Comparison of ENCODE assay signal across 30 mouse cellular contexts in the genomic region with DNA sequence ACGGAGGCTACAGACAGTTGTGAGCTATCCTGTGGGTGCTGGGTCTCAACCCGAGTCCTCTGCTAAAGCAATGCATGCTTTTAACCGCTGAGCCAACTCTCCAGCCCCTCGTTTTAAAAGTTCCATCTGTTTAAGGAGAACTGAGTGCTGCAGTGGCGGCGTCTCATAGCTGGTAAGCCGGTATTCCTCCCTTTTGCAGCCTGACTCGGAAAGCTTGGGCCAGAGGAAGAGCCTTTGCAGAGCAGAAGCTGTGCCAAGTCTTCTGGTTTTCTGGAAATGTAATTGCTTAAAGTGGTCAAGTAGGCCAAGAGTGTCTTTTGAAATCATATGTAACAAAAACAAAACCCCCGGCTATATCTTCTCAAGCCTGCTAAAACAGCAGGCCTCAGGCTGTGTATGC. TPM values are rescaled to one million over a fixed set of nuclear protein-coding genes. Genes with fewer than 3 reads are reported as not detected.
DNase-seq lines count a peak whose midpoint lies in the region; ATAC-seq and TF ChIP-seq lines count a peak whose summit lies in the region.
"Had no signal": no experiment of that assay in that cellular context is flagged by ENCODE, and none has a peak within 500 bp of the region (broad histone marks: within the 10 kb centered on the region; RNA-seq: fewer than 3 reads in every experiment).

No protein-coding gene starts in this region.

- no peak overlapping the region for H3K4me2 ChIP-seq in lung, embryonic 14.5 days
- no peak overlapping the region for H3K4me2 ChIP-seq in stomach, embryonic 16.5 days (ENCODE audit: low read depth, low read length)
- H3K4me2 ChIP-seq in hindbrain, embryonic 14.5 days (replicated peaks), result no peak overlapping the region
- H3K4me2 ChIP-seq: embryonic facial prominence, embryonic 12.5 days; forebrain, embryonic 13.5 days; heart, embryonic 11.5 days; limb, embryonic 12.5 days; liver, embryonic 13.5 days; midbrain, embryonic 15.5 days; neural tube, embryonic 12.5 days had no signal

- ATAC-seq in lung, embryonic 14.5 days (ENCODE audit: insufficient read depth), result no peak
- no peak for ATAC-seq in stomach, embryonic 16.5 days (ENCODE audit: insufficient read depth, low FRiP score)
- no peak for ATAC-seq in hindbrain, embryonic 14.5 days (ENCODE audit: low FRiP score)
- ATAC-seq: CD4-positive, CD25-positive, alpha-beta regulatory T cell, adult 4 months; forebrain, embryonic 13.5 days; hindbrain, postnatal 0 days; midbrain, embryonic 15.5 days; Patski had no signal

- DNase-seq in gastrocnemius, adult 2 months, result no peak
- DNase-seq in gastrocnemius, postnatal 4 days (ENCODE audit: low spot score in 2 of 2), result no peak
- DNase-seq in lung, embryonic 14.5 days, result peak; percentile 31
- DNase-seq in lung, postnatal 14 days, result no peak
- DNase-seq in NIH3T3 (ENCODE audit: low read depth), result peak; percentile 59
- no peak for DNase-seq in hindbrain, embryonic 14.5 days (ENCODE audit: low spot score)
- DNase-seq: adrenal gland, adult 2 months; cerebellum, adult 11-12 months; cerebellum, postnatal 14 days; kidney, adult 2 months; liver, embryonic 13.5 days; retina, postnatal 1 day; right cerebral cortex, postnatal 25 days; spleen, adult 18-20 months; thymus, adult 18-20 months; thymus, postnatal 4 days had no signal

- H3K9ac ChIP-seq in lung, embryonic 14.5 days, result no peak overlapping the region
- no peak overlapping the region for H3K9ac ChIP-seq in stomach, embryonic 16.5 days (ENCODE audit: low read length)
- H3K9ac ChIP-seq in hindbrain, embryonic 14.5 days, result no peak overlapping the region
- H3K9ac ChIP-seq: embryonic facial prominence, embryonic 12.5 days; forebrain, embryonic 13.5 days; limb, embryonic 12.5 days; liver, embryonic 13.5 days; midbrain, embryonic 15.5 days; neural tube, embryonic 12.5 days had no signal

- no peaks in the 10 kb centered on the region for H3K27me3 ChIP-seq in lung, embryonic 14.5 days (ENCODE audit: insufficient read depth, low read length)
- no peaks in the 10 kb centered on the region for H3K27me3 ChIP-seq in stomach, embryonic 16.5 days (ENCODE audit: control insufficient read depth, insufficient read depth, low read length)
- H3K27me3 ChIP-seq in hindbrain, embryonic 14.5 days (ENCODE audit: control insufficient read depth, insufficient read depth, low read length), result no peaks in the 10 kb centered on the region
- H3K27me3 ChIP-seq: embryonic facial prominence, embryonic 12.5 days; forebrain, embryonic 13.5 days; limb, embryonic 12.5 days; liver, embryonic 13.5 days; midbrain, embryonic 15.5 days; neural tube, embryonic 12.5 days; Patski had no signal

- no peak overlapping the region for H3K4me3 ChIP-seq in gastrocnemius, adult 2 months
- no peak overlapping the region for H3K4me3 ChIP-seq in lung, embryonic 14.5 days (ENCODE audit: low read depth, low read length)
- H3K4me3 ChIP-seq in stomach, embryonic 16.5 days (replicated peaks; ENCODE audit: low read length), result no peak overlapping the region
- no peak overlapping the region for H3K4me3 ChIP-seq in hindbrain, embryonic 14.5 days (replicated peaks; ENCODE audit: low read length)
- H3K4me3 ChIP-seq: embryonic facial prominence, embryonic 12.5 days; erythroblast, embryonic 14.5 days; forebrain, embryonic 13.5 days; hindbrain, embryonic 10.5 days; limb, embryonic 12.5 days; liver, embryonic 13.5 days; midbrain, embryonic 15.5 days; neural tube, embryonic 12.5 days had no signal

- H3K27ac ChIP-seq in gastrocnemius, adult 2 months, result peak overlapping the region; percentile 46; the same call in 1 of the 2 replicates
- no peak overlapping the region for H3K27ac ChIP-seq in lung, embryonic 14.5 days (ENCODE audit: low read depth)
- peak overlapping the region; percentile 46 for H3K27ac ChIP-seq in stomach, embryonic 16.5 days (ENCODE audit: low read length)
- no peak overlapping the region for H3K27ac ChIP-seq in hindbrain, embryonic 14.5 days
- H3K27ac ChIP-seq: embryonic facial prominence, embryonic 12.5 days; forebrain, embryonic 13.5 days; hindbrain, embryonic 10.5 days; hindbrain, postnatal 0 days; kidney, postnatal 0 days; limb, embryonic 12.5 days; liver, embryonic 13.5 days; macrophage; midbrain, embryonic 15.5 days; neural tube, embryonic 12.5 days had no signal

- WGBS in lung, embryonic 14.5 days, result 68% methylated on average over 9 of the region's 9 CpGs
- 58% methylated on average over 9 of the region's 9 CpGs for WGBS in stomach, embryonic 16.5 days
- 84% methylated on average over 9 of the region's 9 CpGs for WGBS in hindbrain, embryonic 14.5 days

- H3K4me1 ChIP-seq in lung, embryonic 14.5 days (ENCODE audit: insufficient read depth), result no peaks in the 10 kb centered on the region
- peaks cover 9% of the 10 kb centered on the region for H3K4me1 ChIP-seq in stomach, embryonic 16.5 days (ENCODE audit: control insufficient read depth, insufficient read depth, low read length)
- no peaks in the 10 kb centered on the region for H3K4me1 ChIP-seq in hindbrain, embryonic 14.5 days (replicated peaks; ENCODE audit: control insufficient read depth, insufficient read depth, low read length)
- H3K4me1 ChIP-seq: embryonic facial prominence, embryonic 12.5 days; forebrain, embryonic 13.5 days; hindbrain, embryonic 10.5 days; limb, embryonic 12.5 days; midbrain, embryonic 15.5 days; neural tube, embryonic 12.5 days had no signal

- H3K9me3 ChIP-seq in lung, embryonic 14.5 days (ENCODE audit: low read depth, low read length), result no peaks in the 10 kb centered on the region
- no peaks in the 10 kb centered on the region for H3K9me3 ChIP-seq in stomach, embryonic 16.5 days (replicated peaks; ENCODE audit: control insufficient read depth, low read length)
- no peaks in the 10 kb centered on the region for H3K9me3 ChIP-seq in hindbrain, embryonic 14.5 days (ENCODE audit: control insufficient read depth, low read length)
- H3K9me3 ChIP-seq: embryonic facial prominence, embryonic 12.5 days; forebrain, embryonic 13.5 days; hindbrain, embryonic 10.5 days; limb, embryonic 12.5 days; liver, embryonic 13.5 days; midbrain, embryonic 15.5 days; neural tube, embryonic 12.5 days had no signal

- intact Hi-C loops in gastrocnemius, adult 2 months (cut with DNase I), result loop anchor here (2.0 kb wide), 1 partner anchor 15 kb away; no protein-coding TSS in a partner anchor

- H3K36me3 ChIP-seq in lung, embryonic 14.5 days (ENCODE audit: insufficient read depth), result peaks cover 22% of the 10 kb centered on the region
- H3K36me3 ChIP-seq in stomach, embryonic 16.5 days (ENCODE audit: control insufficient read depth, insufficient read depth, low read length), result no peaks in the 10 kb centered on the region
- peaks cover 30% of the 10 kb centered on the region; the same call in 1 of the 2 replicates for H3K36me3 ChIP-seq in hindbrain, embryonic 14.5 days (replicated peaks; ENCODE audit: control insufficient read depth, insufficient read depth)
- H3K36me3 ChIP-seq: midbrain, embryonic 15.5 days had no signal

- no peak for TF ChIP-seq CTCF in gastrocnemius, adult 2 months (IDR thresholded peaks at IDR 0.05)
- TF ChIP-seq CTCF in lung, embryonic 14.5 days (IDR thresholded peaks at IDR 0.05; ENCODE audit: low read depth), result no peak

RNA-seq across cellular contexts. Expression of a gene that starts 9.8 kb away (rescaled TPM):
- 10 to 100 TPM in 1 of 2 experiments, 1 to 10 TPM in 1; 6.5 to 17.8 TPM for total RNA-seq in gastrocnemius, adult 2 months (2021)
- 100 to 1,000 TPM; 119 to 139 TPM for total RNA-seq in gastrocnemius, postnatal 4 days (2021)
- 3.0 and 4.4 TPM in 2 replicates for polyA plus RNA-seq in lung, embryonic 14.5 days (2014; fragmentation: Nextera tagmentation; extraction: Ambion mirVana)
- polyA plus RNA-seq in stomach, embryonic 16.5 days (2015; fragmentation: Nextera tagmentation; extraction: Ambion mirVana), result 2.7 and 3.9 TPM in 2 replicates
- 5.8 and 6.1 TPM in 2 replicates for polyA plus RNA-seq in hindbrain, embryonic 14.5 days (2014; fragmentation: Nextera tagmentation; extraction: Ambion mirVana)

RNA-seq across cellular contexts. Expression of a gene that starts 14.3 kb away (rescaled TPM):
- 100 to 1,000 TPM; 171 to 179 TPM for total RNA-seq in gastrocnemius, adult 2 months (2021)
- 100 to 1,000 TPM; 485 to 542 TPM for total RNA-seq in gastrocnemius, postnatal 4 days (2021)
- polyA plus RNA-seq in lung, embryonic 14.5 days (2014; fragmentation: Nextera tagmentation; extraction: Ambion mirVana), result 1,221 and 1,238 TPM in 2 replicates
- 2,126 and 2,216 TPM in 2 replicates for polyA plus RNA-seq in stomach, embryonic 16.5 days (2015; fragmentation: Nextera tagmentation; extraction: Ambion mirVana)
- 825 and 884 TPM in 2 replicates for polyA plus RNA-seq in hindbrain, embryonic 14.5 days (2014; fragmentation: Nextera tagmentation; extraction: Ambion mirVana)

RNA-seq across cellular contexts. Expression of a gene that starts 17.4 kb away (rescaled TPM):
- total RNA-seq in gastrocnemius, adult 2 months (2021), result 10 to 100 TPM; 13.7 to 14.3 TPM
- 10 to 100 TPM; 49.6 to 50.5 TPM for total RNA-seq in gastrocnemius, postnatal 4 days (2021)
- polyA plus RNA-seq in lung, embryonic 14.5 days (2014; fragmentation: Nextera tagmentation; extraction: Ambion mirVana), result 21.5 and 23.0 TPM in 2 replicates
- polyA plus RNA-seq in stomach, embryonic 16.5 days (2015; fragmentation: Nextera tagmentation; extraction: Ambion mirVana), result 32.9 TPM in 2 replicates
- 13.7 and 14.5 TPM in 2 replicates for polyA plus RNA-seq in hindbrain, embryonic 14.5 days (2014; fragmentation: Nextera tagmentation; extraction: Ambion mirVana)

RNA-seq across cellular contexts. Expression of a gene that starts 39.3 kb away (rescaled TPM):
- 1 to 10 TPM; 4.2 to 6.5 TPM for total RNA-seq in gastrocnemius, adult 2 months (2021)
- total RNA-seq in gastrocnemius, postnatal 4 days (2021), result 1 to 10 TPM; 6.7 to 9.9 TPM
- polyA plus RNA-seq in lung, embryonic 14.5 days (2014; fragmentation: Nextera tagmentation; extraction: Ambion mirVana), result 11.0 and 14.5 TPM in 2 replicates
- polyA plus RNA-seq in stomach, embryonic 16.5 days (2015; fragmentation: Nextera tagmentation; extraction: Ambion mirVana), result 10.7 and 10.8 TPM in 2 replicates
- polyA plus RNA-seq in hindbrain, embryonic 14.5 days (2014; fragmentation: Nextera tagmentation; extraction: Ambion mirVana), result 14.5 and 16.3 TPM in 2 replicates

RNA-seq across cellular contexts. Expression of a gene that starts 40.8 kb away (rescaled TPM):
- 1,000 to 10,000 TPM in 1 of 2 experiments, 100 to 1,000 TPM in 1; 932 to 1,025 TPM for total RNA-seq in gastrocnemius, adult 2 months (2021)
- total RNA-seq in gastrocnemius, postnatal 4 days (2021), result 1,000 to 10,000 TPM; 2,741 to 3,076 TPM
- 4,697 and 4,895 TPM in 2 replicates for polyA plus RNA-seq in lung, embryonic 14.5 days (2014; fragmentation: Nextera tagmentation; extraction: Ambion mirVana)
- 3,732 and 3,890 TPM in 2 replicates for polyA plus RNA-seq in stomach, embryonic 16.5 days (2015; fragmentation: Nextera tagmentation; extraction: Ambion mirVana)
- polyA plus RNA-seq in hindbrain, embryonic 14.5 days (2014; fragmentation: Nextera tagmentation; extraction: Ambion mirVana), result 2,254 and 2,846 TPM in 2 replicates

Comparison
In these comparisons a context has a peak if more than half of its experiments do, and no peak if none do; other contexts are left out.
1. DNase-seq: peak in lung, embryonic 14.5 days (single experiment) and NIH3T3 (single experiment); none in gastrocnemius, adult 2 months (single experiment), gastrocnemius, postnatal 4 days (0 of 2), lung, postnatal 14 days (single experiment) and hindbrain, embryonic 14.5 days (single experiment).
2. H3K27ac ChIP-seq: peak in gastrocnemius, adult 2 months (single experiment) and stomach, embryonic 16.5 days (single experiment); none in lung, embryonic 14.5 days (single experiment) and hindbrain, embryonic 14.5 days (single experiment).